Mouse (Mus musculus) ES-CJ7 (cell line): ENCODE measurements around the gene Twist2.

Source experiments
- DNase-seq: peaks from one replicate; pipeline ENCODE4 v3.0.0; 2011; ENCODE audit warnings: low read depth, low spot score

Gene Twist2

DNA sequence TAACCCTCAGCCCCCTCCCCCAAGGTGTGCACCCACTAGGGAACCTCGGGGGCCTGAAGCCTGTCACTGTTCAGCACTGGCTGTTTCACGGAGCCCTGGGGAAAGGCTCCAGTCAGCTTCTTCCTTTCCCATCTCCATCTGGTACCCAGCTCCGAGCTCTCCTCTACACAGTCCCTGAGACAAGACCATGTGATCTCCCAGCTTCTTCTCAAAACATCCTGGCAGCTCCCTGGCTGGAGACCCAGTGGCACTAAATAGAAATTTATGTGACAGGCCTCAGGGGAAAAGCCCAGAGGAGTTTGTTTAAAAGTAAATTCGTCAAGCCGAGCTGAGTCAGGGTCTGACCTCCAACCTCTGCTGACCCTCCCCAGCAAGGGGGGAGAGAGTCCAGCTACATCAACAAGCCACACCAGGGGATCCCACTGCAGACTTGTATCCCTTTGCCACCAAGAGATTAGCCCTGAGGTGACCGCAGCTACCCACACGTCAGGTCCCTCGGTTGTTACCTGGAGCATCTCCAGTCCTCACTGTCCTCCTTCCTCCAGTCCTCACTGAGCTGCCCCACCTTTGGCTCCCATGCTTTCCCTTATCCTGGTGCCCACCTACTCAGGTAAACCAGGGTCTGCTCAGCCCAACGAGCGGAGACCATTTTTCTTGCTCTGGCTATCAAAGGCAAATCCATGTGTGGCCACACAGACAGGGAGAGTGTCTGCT, 72.5 kb downstream of the Twist2 start:
- DNase-seq = no peak

DNA sequence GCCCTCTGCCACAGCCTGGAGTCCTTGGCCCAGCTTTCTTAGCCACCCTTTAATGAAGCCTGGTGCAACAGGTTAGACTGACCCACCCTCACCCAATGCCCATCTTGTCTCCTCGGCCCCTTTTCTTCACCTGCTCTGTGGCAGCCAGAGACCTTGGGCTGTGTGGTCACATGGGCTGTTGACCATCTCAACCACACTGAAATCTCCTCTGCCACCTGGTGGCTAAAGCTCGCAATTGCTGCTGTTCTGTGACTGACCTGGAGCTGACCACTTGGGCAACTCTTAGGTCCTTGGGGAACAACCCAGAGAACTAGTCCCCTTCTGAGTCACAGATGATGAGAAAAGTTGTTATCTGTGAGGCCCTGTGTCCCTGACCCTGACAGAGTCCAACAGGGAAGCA, 73.4 kb downstream of the Twist2 start:
- DNase-seq = peak; percentile 56

DNA sequence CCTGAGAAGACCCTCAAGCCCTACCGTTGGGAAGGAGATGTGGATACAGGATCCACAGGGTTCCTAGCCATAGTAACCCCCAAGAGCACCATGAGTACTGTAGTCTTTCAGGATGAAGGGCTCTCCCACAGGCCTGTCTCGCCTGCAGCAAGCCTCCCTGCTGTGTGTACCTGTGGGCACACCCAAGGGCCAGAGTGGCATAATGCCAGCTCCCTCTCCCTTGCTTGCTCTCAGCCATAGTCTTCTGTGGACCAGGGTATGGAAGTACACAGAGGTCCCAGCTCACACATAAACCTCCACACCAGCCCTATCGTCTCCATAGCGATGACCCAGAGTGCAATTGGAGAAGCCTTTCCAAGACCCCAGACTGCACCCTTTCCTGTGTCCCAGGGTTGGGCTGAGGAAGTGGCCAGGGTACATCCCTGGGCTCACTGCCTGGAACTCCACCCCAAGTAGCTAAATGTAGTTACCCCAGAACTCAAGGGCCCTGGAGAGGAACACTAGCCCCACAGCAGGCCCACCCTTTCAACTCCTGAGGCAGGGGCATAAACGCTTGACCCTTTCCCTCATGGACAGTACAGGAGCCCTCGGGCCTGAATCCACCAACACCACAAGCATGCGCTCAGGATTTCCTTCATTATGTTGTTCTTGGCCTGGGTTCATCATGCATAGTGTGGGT, 73.9 kb downstream of the Twist2 start:
- no peak for DNase-seq

DNA sequence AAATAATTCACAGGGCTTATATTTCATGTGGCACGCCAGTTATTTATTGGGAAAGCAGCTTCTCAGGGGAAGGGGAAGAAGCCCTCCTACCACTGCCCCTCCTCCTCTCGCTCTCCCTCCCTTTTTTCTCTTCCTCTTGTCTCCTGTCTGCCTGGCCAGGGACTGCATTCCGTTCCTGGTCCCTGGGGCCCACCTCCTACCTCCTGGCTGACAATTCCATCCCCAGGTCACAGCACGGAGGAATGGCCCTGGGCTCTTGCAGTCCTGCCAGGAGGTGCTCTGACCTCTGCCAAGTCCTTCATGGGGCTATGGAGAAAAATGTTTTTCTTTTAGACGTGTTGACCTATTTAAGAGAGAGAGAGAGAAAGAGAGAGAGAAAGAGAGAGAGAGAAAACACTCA, 77.4 kb downstream of the Twist2 start:
- DNase-seq = no peak

DNA sequence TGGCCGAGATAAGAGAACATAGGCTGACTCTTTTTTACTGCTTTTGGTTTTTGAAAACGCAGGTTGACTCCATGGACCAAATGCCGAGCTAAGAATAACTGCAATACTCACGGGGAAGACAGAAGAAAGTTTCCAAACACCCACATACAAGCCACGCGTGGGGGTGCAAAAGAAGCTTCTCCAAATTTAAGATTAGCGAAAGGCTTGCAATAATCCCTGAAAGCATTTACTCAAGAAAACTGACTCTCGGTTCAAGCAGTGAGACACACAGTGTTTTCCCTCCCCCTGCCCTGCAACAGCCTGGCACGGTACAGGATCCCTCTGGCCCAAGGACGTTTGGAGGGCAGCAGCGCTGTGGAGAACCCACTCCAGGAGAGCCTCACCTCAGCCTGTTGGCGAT, 78.9 kb downstream of the Twist2 start:
- no peak for DNase-seq

DNA sequence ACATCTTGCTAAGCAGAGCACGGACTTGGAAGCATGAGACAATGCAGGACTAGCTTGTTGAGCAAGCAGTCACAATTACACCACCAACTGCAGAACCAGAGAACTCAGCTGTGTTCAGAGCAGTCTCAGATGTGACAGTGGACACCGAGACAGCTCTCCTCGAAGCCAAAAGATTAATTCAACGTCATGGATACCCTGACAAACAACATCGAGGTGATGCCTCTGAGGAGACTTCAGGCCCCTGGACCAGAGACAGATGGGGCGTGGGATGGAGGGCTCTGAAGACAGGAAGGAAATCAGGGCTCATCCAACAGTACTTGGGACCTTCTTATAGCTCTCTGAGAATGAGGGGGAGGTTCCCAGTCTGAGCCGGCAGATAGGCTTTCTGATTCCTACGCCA, 79.6 kb downstream of the Twist2 start:
- no peak for DNase-seq

DNA sequence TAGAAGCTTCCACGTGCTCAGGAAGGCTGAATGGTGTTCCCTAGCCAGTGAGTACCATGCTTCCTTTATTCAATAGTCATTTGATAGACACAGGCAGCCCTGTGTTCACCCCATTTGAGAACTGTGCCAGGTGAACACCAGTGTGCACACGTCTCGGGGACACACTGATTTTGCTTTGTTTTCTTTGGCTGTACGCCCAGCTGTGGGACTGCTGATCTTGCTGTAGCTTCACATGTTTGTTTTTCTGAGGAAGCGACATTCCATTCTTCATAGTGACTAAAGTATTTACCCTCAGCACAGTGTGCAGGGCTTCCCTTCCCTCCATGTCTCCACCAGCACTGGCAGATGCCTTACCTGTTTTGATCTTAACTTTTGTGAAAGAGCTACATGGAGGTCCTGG, 81.9 kb downstream of the Twist2 start:
- DNase-seq = no peak

DNA sequence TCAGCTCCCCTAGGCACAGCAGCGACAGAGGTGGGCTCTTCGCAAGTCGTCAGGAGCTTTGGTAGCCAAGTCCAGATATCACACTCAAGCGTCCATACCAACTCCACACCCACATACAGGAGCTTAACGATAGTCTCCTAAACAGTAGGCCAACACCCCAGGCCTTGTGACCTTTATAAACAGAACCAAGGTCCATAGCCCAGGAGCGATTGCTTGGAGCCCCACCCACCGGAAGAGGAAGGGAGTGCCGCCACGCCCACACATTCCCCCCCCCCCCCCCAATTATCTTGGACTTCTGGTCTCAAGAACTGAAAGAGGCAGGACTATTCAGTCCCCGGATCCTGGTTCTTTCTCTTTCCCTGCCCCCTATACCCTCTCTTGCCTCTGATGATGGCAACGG, 92.3 kb downstream of the Twist2 start:
- DNase-seq = peak; percentile 60

DNA sequence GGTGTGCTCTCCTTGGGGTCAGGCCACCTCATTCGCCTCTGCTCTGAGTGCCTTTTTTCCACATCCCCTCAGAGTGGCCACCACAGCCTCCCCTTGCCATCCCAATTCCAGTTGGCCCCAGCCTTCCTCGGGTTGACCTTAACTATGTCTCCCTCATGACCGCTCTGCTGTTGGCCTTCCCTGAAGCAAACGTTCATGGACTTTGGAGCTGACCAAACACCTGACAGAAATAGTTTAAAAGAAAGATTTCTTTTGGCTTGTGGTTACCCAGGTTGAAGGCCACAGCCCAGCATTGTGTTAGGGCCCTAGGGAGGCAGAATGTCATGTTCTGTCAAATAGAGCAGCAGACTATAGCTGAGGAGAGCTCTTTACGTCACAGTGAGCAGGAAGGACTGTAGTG, 93.0 kb downstream of the Twist2 start:
- no peak for DNase-seq

DNA sequence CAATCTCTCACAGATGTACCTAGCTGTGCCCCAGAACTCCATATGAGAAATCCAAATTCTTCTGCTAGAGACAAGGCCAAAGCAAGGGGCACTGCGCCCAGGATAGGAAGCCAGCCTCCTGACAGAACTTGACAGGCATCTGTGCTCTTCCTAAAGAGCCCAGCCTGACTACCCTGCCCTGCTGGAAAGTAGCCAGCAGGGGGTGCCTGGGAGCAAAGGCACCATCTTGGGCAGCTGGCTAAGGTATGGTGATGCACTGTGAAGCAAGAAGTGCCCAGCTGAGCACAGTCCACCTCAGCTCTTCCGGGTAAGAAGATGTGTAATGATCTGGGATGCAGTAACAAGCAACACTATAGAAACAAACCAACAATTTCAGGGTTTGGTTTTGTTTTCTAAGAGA, 95.8 kb downstream of the Twist2 start:
- DNase-seq = no peak
